Mouse (Mus musculus) G1E (cell line): Measurements from ENCODE around the gene Cdk14.

Source experiments
- CTCF ChIP-seq: IDR thresholded peaks from 2 replicates; pipeline ENCODE4 v1.5.1; 2012; ENCODE audit warnings: low read depth, low read length, inconsistent platforms, mixed read lengths
- GATA1 ChIP-seq: IDR thresholded peaks from 2 replicates; pipeline ENCODE4 v1.6.1; 2012; ENCODE audit warnings: borderline replicate concordance, low read length, inconsistent platforms, mixed read lengths
- POLR2AphosphoS5 ChIP-seq: IDR thresholded peaks from 2 replicates; pipeline ENCODE4 v1.6.1; 2012; ENCODE audit warnings: low read depth, low read length, inconsistent platforms; ENCODE audit not compliant: insufficient replicate concordance
- TAL1 ChIP-seq: conservative IDR thresholded peaks from 2 replicates; pipeline ENCODE4 v1.6.1; 2012; ENCODE audit warnings: low read depth, low read length, inconsistent platforms, mixed read lengths

DNA sequence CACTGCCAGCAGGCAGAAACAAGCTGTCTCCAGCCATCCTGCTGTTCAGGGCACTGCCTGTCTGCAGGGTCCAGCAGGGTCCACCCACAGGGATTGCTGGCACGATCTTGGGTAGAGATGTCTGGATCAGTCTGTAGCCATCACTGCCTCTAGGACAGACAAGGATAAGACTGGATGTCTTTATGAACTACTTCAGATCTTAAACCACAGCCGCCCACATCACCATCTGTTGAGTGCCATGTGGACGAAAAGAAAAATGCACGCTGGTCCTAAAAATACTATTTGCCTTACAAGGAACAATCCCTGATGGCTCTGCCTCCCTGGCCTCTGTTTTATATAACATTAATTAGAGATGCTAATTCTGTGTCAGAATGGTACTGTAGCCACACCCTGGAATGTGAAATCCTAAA is 426.9 kb downstream of the Cdk14 start:
- no peak for TF ChIP-seq CTCF
- TF ChIP-seq TAL1, result no peak
- TF ChIP-seq GATA1, result no peak
- no peak for TF ChIP-seq POLR2AphosphoS5
